Mouse (Mus musculus) myocyte (in vitro differentiated cells): ENCODE measurements around the gene Slc4a1. TPM values are rescaled to one million over a fixed set of nuclear protein-coding genes. Genes with fewer than 3 reads are reported as not detected.

Experiments used
- H3K27me3 ChIP-seq: one replicate; pipeline ENCODE4 v1.6.1; 2011; ENCODE audit not compliant: control insufficient read depth, insufficient read depth, insufficient read length
- H3K36me3 ChIP-seq: one replicate; pipeline ENCODE4 v1.6.1; 2011; ENCODE audit not compliant: control insufficient read depth, insufficient read depth
- H3K4me2 ChIP-seq: one replicate; pipeline ENCODE4 v1.6.1; 2011; ENCODE audit warnings: low read depth, control low read depth
- H3K4me3 ChIP-seq: one replicate; pipeline ENCODE4 v1.5.1; 2011; ENCODE audit warnings: mild to moderate bottlenecking, control low read depth, moderate library complexity
- H3K79me2 ChIP-seq: one replicate; pipeline ENCODE4 v1.6.1; 2011; ENCODE audit not compliant: control insufficient read depth, insufficient read depth
- H3ac ChIP-seq: one replicate; pipeline ENCODE4 v1.6.1; 2011; ENCODE audit not compliant: control insufficient read depth, insufficient read length
- CEBPB ChIP-seq: IDR thresholded peaks from 2 replicates; pipeline ENCODE4 v1.6.1; 2011; ENCODE audit warnings: mild to moderate bottlenecking, moderate library complexity; ENCODE audit not compliant: poor library complexity, insufficient read depth, severe bottlenecking
- E2F4 ChIP-seq: IDR thresholded peaks from one replicate; pipeline ENCODE4 v1.6.1; 2011; ENCODE audit warnings: mild to moderate bottlenecking, control low read depth, moderate library complexity; ENCODE audit not compliant: insufficient read depth
- MAX ChIP-seq: IDR thresholded peaks from one replicate; pipeline ENCODE4 v1.6.1; 2011; ENCODE audit warnings: low read depth, mild to moderate bottlenecking, control low read depth
- MYOD1 ChIP-seq, 3 experiments: IDR thresholded peaks; one replicate each; pipeline ENCODE4 v1.6.1; 2011; ENCODE audit warnings: control low read depth in 2 of 3, low read depth in 2 of 3, mild to moderate bottlenecking in 2 of 3, moderate library complexity in 1 of 3; ENCODE audit not compliant: insufficient read length in 2 of 3, control insufficient read depth in 1 of 3
- MYOG ChIP-seq, 3 experiments: IDR thresholded peaks; one replicate each; pipeline ENCODE4 v1.6.1; 2011; ENCODE audit warnings: control low read depth in 2 of 3, low read depth in 2 of 3, mild to moderate bottlenecking in 2 of 3; ENCODE audit not compliant: insufficient read length in 2 of 3, control insufficient read depth in 1 of 3, insufficient read depth in 1 of 3
- POLR2A ChIP-seq: IDR thresholded peaks from one replicate; pipeline ENCODE4 v1.6.1; 2011; ENCODE audit warnings: low read depth, mild to moderate bottlenecking, control low read depth, moderate library complexity; ENCODE audit not compliant: insufficient read length
- POLR2AphosphoS2 ChIP-seq: IDR thresholded peaks from one replicate; pipeline ENCODE4 v1.6.1; 2011; ENCODE audit warnings: low read depth, control low read depth; ENCODE audit not compliant: insufficient read length
- REST ChIP-seq: IDR thresholded peaks from one replicate; pipeline ENCODE4 v1.6.1; 2011; ENCODE audit warnings: mild to moderate bottlenecking, control low read depth, moderate library complexity; ENCODE audit not compliant: insufficient read depth, insufficient read length
- SRF ChIP-seq: IDR thresholded peaks from one replicate; pipeline ENCODE4 v1.6.1; 2011; ENCODE audit warnings: low read depth; ENCODE audit not compliant: control insufficient read depth, insufficient read length
- TCF12 ChIP-seq: IDR thresholded peaks from one replicate; pipeline ENCODE4 v1.6.1; 2011; ENCODE audit warnings: mild to moderate bottlenecking, control low read depth; ENCODE audit not compliant: poor library complexity, insufficient read depth, severe bottlenecking
- TCF3 ChIP-seq: IDR thresholded peaks from one replicate; pipeline ENCODE4 v1.6.1; 2011; ENCODE audit warnings: low read depth, control low read depth; ENCODE audit not compliant: insufficient read length
- USF1 ChIP-seq: IDR thresholded peaks from one replicate; pipeline ENCODE4 v1.6.1; 2011; ENCODE audit warnings: low read depth, mild to moderate bottlenecking, control low read depth, moderate library complexity
- polyA plus RNA-seq: library from polyadenylated mRNA; unstranded; fragments of >200 nt; fragmentation: generic; extraction: Trizol; gene quantifications from one replicate; pipeline ENCODE4 v1.2.1, GENCODE M21; 2012; ENCODE audit warnings: missing spikeins

The Slc4a1 gene
- polyA plus RNA-seq, 1 experiment: not detected

DNA sequence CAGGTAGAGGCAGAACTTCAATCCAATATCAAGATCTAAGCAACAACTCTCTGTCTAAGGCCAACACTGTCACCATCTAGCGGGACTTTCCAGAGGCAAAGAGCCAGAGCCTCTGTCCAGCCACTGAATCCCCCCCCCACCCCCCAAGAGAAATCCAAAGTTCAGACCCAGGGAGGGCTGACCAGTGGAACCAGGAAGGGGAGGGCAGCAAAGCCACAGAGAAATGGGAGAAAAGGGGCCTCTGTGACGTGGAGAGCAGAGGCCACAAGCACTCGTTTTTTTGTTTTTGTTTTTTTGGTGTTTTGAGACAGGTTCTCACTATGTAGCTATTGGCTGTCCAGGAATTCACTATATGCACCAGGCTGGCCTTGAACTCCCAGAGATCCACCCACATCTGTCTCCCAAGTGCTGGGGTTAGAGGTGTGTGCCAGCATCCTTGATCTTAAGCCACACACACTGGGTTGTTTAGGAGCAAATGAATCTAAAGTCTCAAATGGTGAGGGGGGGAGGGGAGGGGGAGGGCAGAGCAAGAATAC lies 43.9 kb upstream of the Slc4a1 start:
- Histone ChIP-seq H3K79me2 (peaks cover 21% of the 10 kb centered on the region), H3K4me2 (no peak overlapping the region), H3K27me3 (no peaks in the 10 kb centered on the region), H3K4me3 (no peak overlapping the region), H3K36me3 (no peaks in the 10 kb centered on the region), H3ac (no peak overlapping the region)
- TF ChIP-seq CEBPB: no peak
- no peak for TF ChIP-seq REST
- no peak for TF ChIP-seq TCF3

DNA sequence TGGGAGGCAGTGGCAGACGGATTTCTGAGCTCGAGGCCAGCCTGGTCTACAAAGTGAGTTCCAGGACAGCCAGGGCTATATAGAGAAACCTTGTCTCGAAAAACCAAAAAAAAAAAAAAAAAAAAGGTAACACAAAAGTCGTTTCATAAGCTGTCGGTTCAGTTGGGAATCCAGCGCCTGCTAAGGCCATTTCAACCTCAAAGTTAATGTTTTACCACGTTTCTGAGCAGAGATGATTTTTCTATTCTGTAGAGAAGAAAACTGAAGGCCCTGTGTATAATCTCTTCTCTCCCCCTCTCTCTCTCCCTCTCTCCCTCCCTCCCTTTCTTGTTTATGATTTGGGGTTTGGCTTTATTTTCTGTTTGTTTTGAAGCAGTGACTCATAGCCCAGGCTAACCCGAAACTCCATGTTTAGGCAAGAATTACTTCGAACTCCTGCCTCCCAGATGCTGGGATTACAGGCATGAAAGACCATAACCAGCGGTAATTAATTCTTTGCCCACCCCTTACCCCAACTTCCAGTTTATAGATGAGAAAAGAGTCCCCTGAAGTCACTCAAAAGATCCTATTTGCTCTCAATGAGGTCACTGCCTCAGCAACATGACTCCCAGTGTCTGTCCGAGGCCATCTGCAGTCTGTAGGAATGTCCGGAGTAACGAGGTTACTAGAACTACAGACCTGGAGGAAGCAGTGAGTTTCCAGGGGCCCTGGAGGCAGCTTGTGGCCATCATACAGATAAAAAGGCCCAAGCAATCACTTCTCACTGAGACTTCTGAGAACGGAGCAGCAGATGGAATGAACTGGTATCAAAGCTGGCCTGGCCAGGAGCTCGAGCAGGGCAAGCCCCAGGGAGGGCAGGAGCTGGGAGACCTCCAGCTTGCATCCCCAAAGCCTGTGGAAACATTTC lies 43.1 kb upstream of the Slc4a1 start:
- H3K4me2 ChIP-seq: peak overlapping the region; percentile 84
- peaks cover 21% of the 10 kb centered on the region for H3K79me2 ChIP-seq
- no peaks in the 10 kb centered on the region for H3K27me3 ChIP-seq
- H3K4me3 ChIP-seq: peak overlapping the region; percentile 83
- TF ChIP-seq SRF: no peak
- no peak for TF ChIP-seq REST
- no peak for TF ChIP-seq POLR2A
- H3K36me3 ChIP-seq: no peaks in the 10 kb centered on the region
- no peak overlapping the region for H3ac ChIP-seq

DNA sequence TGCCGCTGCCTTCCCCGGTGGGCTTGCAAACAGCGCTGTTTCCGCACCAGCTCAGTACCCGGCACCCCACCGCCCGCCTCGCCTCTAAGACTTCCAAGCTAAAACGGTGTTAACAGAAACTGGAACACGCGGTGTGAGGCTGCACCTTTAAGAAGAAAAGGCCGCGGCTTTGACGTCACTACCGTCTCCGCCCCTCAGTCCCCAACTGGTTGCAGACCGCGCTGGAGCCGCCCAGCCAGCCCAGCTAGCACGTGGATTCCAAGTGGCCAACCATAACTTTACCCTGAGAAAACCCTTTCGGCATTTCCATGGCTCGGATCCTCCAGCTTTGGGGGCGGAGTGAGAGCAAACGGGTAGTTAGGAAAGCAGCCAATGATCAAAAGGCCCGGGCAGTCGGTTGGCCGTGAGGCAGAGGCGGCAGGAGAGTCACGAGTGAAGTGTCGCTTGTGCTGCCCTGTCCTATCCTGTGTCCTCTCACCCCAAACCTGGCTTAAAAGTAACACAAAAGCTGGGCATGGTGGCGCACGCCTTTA lies 42.4 kb upstream of the Slc4a1 start:
- Histone ChIP-seq H3K27me3 (no peaks in the 10 kb centered on the region), H3K4me3 (peak overlapping the region; percentile 83), H3K79me2 (peaks cover 21% of the 10 kb centered on the region), H3K36me3 (peaks cover 7% of the 10 kb centered on the region), H3K4me2 (peak overlapping the region; percentile 84), H3ac (peak overlapping the region; percentile 68)
- TF ChIP-seq POLR2A (peak; percentile 66), MAX (peak; percentile 61), E2F4 (peak; percentile 37), TCF12 (no peak), POLR2AphosphoS2 (peak; percentile 58), MYOG (IDR thresholded peaks at IDR 0.05; ENCODE audit: control insufficient read depth in 1 of 3, insufficient read depth in 1 of 3, insufficient read length in 2 of 3, low read depth in 2 of 3) (peak in 1 of 3 experiments; percentile 2), REST (no peak), USF1 (peak; percentile 51)

- no peaks in the 10 kb centered on the region for H3K27me3 ChIP-seq
- peak within 1 kb of the TSS; percentile 90 for H3K4me2 ChIP-seq
- H3ac ChIP-seq: peak within 1 kb of the TSS; percentile 68
- peaks cover 21% of the 10 kb centered on the region for H3K79me2 ChIP-seq
- H3K36me3 ChIP-seq: peaks cover 12% of the 10 kb centered on the region
- TF ChIP-seq TCF3 (no peak), MAX (peak; percentile 7), SRF (no peak), MYOD1 (IDR thresholded peaks at IDR 0.05; ENCODE audit: control insufficient read depth in 1 of 3, insufficient read length in 2 of 3, low read depth in 2 of 3) (no peak), POLR2AphosphoS2 (no peak), CEBPB (peak; percentile 96), USF1 (no peak), E2F4 (peak; percentile 36), POLR2A (no peak), REST (no peak), TCF12 (no peak), MYOG (IDR thresholded peaks at IDR 0.05; ENCODE audit: control insufficient read depth in 1 of 3, insufficient read depth in 1 of 3, insufficient read length in 2 of 3, low read depth in 2 of 3) (no peak)
- H3K4me3 ChIP-seq: peak within 1 kb of the TSS; percentile 83
Measured at GRCm38 (mm10) chr11:102407834-102408215, 41.8 kb upstream of the Slc4a1 start, which contains the start of gene Slc25a39. Slc25a39 (minus strand) TSS chr11:102407946.
